Mouse (Mus musculus) spleen, postnatal 36 days (tissue): ENCODE measurements around the gene Eif5.
"Not testable (repeated sequence)": the region's sequence is repeated elsewhere in the genome, so short reads cannot be mapped to it uniquely, and the experiment has no call there.

Experiments used
- DNase-seq, 2 experiments: peaks; one replicate each; pipeline ENCODE4 v3.0.0; 2022; ENCODE audit warnings: low spot score in 2 of 2, mixed read lengths in 1 of 2

Gene Eif5

DNA sequence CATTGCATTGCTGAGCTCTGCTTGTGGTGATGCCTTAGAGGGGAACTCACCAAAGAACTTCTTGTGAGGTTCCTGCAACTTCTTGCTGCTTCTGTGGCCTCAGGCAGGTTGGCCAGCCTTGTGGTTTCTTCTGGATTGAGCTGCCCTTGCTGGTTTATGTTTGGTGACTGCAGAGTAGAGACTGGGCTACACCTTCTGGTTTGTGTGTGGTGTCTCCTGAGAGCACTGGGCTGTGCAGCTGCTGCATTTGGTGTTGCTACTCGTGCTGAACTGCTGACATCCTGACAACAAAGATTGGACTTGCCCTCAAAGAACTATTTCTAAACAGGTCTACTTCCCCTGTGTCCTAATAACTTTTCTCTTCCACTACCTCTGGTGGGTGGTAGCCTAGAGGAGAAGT, 13.3 kb upstream of the Eif5 start:
- DNase-seq: no peak

DNA sequence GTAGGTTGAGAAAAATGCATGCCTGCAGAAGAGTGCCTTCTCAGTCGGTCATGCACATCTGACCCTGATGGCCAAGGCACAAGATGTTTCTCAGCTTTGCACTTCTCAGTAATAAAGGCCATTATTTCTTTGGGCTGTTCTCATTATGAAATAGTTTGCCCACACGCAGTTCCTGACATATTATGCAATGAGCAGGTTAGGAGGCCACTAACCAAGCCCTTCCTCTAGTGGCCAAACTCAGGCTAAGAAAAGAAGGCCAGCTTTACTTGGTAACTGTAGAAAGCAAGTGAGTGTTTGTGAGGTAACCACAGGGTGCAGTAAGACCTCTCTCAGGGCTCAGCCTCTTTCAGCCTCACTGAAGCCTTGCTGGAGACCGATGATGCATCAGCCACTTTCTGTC, 12.9 kb upstream of the Eif5 start:
- DNase-seq: no peak

DNA sequence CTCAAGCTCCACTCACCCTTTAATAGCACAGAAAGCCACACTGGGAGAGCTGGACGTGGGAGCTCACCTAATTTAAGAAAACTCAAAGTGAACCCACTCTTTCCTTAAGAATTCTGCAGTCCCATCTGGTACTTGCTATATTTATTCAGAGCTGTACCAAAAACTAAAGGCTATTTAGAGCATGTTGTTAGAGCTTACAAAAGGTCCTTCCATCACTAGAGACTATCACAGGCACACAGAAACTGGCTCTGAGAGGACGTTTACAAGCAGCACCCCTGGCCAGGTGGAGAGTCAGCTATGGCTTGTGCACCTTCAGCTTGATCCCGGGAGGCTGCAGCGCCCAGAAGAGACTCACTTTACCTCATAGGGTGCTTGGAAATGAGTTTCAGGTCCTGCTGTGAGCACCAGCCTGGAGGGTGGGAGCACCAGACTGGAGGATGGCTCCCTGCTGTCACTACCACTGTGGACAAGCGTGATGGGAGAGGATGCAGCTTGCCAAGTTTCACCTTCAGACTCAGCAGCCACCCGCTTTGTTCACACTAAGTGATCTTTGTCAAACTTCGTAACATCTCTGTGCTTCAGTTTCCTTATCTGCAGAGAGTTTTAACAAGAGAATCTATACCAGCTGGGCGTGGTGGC, 10.1 kb upstream of the Eif5 start:
- DNase-seq: no peak

DNA sequence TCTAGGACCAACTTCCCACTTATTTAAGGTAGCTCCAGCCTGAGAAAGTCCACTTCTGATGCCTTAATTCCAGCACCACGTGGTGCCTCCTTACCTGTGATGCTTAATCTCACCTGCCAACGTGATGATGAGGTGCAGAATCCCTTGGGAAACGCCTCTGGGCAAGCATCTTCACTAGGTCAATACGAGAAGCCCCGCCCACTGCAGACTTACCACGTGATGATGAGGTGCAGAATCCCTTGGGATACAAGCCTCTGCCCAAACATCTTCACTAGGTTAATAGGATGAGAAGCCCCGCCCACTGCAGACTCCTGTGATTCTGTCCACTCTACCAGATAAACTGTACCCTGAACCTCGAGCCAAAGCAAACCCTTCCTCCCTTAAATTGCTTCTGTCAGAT, 8.6 kb upstream of the Eif5 start:
- DNase-seq: no peak

DNA sequence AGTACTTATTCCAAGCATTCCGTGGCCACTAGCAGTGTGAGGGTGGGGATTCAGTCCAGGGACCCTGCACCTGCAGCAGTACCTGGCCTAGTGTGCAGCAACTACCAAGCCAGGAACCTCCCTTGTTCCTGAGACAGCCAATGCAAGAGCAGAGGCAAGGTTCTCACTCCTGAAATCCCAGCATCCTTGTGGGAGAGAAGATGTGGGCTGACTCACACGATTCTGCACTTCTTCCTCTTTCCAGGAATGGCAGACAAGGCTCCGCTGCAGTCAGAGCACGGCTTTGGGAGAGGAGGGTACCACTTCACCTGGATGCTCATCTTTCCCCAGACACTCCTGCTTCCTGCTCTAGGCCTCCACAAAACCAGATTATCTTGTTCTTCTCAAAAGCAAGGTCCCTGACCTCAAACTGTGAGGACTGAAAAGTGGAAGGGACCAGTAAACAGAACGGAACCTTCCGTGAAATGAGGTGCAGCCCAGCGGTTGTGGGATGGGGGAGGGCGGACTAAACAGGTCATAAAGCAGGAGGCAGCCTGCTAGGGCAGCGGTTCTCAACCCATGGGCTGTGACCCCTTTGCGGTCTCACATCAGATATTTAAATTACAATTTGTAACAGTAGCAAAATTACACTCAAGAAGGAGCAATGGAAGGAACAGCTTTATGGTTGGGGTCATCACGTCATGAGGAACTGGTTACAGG, 4.6 kb upstream of the Eif5 start:
- DNase-seq: no peak

DNA sequence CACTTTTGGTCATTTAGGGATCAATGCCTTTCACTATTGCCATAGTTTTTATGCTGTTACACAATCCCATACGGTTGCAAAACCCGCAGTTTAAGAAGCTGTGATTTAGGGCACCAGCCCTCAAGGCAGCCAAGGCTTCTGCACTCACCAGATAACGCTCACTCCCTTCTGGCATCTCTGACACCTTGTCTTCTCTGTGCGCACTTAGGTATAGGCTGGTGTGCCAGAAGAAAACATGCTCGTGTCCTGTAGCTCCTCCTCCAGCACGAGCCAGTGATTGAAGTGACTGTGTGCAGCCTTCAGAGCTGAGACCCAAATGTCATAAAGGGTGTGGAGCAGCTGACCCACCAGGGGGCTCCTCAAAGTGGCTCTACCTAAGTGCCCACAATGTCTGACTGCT, 2.5 kb upstream of the Eif5 start:
- peak; percentile 42 to 64 for DNase-seq

DNA sequence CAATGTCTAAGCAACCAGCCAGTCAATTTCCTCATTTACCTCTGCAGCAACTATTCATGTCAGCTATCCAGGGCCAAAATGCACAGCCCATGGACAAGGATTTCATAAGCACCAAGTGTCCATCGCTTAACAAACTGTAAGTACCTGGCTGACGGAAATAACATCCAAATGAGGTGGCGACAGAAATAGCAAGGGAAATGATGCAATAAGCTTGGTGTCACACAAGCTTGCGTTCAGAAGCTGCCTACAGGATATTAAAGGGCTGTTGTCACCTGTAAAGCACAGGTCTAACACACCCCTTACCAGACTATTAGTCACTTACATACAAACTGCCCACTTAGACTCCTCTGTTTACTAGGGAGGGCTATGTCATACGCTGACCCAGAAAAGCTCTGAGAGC, 2.1 kb upstream of the Eif5 start:
- peak in 1 of 2 experiments; percentile 41 for DNase-seq

DNA sequence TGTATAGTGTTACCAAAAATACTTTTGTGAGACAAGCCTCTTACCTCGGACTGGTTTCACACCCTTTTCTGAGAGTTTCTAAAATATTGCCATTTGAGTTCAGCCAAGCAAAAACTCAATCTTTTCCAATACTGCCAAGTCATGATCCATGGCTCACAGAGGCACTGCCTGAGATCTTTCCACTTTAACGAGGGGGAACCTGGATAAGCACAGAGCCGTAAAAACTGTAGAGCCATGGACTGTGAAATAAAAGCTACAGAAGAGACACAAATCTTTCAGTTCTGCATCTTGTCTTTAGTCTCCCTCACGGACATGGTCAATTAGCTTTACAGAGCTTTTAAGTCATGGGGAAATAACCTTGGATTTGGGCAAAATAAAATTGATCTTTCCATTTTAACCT, 1.1 kb upstream of the Eif5 start:
- DNase-seq: no peak

DNA sequence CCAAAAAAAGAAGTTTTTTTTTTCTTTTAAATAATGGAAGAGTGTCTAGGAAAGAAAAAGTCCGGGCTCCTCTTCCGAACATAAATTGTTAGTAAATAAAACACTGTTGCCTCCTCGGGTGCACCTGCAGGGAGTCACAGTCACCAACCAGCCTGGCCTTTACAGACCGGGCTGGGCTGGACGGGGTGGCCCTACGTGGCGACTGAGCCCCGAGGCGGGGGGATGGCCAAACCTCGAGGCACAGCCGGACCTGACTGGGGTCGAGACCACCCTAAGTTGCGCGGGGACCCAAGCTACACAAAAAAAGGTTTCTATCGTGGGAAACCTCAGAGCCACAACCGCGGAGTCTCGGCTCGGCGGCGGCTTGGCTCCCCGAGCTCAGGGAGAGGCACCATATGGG, 475 bp upstream of the Eif5 start:
- DNase-seq: no peak

DNA sequence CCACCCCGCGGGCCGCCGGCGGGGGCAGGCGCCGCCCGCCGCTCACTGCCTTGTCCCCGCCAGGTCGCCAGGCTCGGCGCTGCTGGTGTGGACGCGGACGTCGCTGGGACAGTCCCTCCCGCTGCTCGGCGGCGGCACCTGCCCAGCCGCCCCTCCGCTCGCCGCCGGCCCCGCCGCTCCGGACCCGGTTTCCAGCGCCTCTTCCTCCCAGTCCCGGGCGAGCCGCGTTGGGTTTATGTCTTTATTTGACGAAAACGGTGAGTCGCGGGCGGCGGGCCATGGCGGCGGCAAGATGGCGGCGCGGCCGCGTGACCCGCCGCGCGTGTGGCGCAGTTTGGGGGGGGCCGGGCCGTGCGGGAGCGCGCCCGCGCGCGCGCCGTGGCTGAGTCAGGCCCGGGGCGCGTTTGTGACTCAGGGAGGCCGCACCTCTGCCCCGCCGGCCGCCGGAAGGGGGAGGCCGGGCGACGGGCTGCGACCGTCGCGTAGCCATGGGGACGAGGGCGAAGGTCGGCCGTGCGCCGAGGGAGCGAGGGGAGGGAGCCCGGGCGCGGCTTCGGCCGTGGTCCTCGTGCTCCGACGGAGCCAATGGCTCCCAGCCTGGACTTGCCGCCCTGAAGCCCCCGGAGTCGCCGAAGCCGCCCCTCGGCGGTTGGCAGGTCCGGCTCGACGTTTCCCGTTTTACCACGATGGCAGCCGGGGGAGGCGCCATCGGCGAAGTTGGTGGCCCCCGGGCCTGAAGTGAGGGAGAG, 650 bp downstream of the Eif5 start:
- DNase-seq: peak; percentile 74 to 75

DNA sequence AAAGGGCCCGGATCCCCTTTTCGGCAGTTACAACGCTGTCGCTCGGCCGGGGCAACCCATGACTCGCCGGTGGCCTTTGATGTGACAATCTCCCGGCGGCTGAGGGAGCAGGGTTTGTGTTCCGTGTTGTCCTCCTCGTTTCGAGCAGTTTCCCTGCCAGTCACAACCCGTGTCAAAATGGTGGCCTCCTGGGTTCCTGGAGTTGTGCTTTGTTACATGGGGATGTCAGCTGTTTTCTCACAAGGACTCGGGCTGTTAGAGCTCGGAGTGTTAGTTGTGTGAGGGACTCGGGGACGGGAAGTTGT, 1.2 kb downstream of the Eif5 start:
- DNase-seq: no peak

DNA sequence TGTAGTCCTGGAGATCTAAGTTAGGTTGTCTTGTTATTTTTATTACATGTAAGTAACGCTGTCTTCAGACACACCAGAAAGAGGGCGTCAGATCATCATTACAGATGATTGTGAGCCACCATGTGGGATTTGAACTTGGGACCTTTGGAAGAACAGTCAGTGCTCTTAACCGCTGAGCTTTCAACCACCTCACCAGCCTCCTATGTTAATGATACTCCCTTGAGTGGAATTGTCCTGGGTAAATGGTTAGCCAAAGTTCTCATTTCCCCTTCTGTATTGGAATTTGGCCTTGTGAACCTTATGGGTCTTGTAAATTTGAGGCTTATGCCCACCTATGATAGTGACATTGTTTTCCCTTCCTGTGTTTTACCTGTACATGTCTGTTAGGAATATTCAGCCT, 9.3 kb downstream of the Eif5 start:
- no peak for DNase-seq

DNA sequence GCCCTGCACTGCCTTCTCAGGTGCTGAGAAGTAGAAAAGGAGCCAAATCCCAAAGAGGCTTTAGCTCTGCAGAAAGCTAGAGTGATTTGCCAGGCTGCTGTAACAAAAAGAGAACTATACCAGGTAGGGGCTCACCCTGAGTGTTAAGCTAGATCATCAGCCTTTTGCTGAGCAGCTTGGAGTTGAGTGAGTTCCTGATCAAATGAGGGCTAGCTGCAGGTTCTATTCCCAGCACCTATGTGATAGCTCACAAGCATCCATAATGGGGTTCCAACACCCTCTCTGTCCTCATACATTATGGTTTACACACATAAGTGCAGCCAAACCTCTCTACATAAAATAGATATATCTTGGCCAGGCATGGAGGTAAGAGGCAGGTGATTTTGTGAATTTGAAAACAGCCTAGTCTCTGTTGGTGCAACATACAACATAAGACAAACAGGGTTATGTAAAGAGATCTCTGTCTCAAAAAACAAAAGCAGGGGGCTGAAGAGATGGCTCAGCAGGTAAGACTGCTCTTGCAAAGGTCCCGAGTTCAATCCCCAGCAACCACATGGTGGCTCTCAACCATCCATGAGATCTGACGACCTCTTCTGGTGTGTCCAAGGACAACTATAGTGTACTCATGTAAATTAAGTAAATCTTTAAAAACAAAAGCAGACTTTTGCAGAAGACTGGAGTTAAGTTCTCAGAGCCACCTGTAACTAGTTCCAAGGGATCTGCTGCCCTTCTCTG, 10.9 kb downstream of the Eif5 start:
- no peak for DNase-seq

DNA sequence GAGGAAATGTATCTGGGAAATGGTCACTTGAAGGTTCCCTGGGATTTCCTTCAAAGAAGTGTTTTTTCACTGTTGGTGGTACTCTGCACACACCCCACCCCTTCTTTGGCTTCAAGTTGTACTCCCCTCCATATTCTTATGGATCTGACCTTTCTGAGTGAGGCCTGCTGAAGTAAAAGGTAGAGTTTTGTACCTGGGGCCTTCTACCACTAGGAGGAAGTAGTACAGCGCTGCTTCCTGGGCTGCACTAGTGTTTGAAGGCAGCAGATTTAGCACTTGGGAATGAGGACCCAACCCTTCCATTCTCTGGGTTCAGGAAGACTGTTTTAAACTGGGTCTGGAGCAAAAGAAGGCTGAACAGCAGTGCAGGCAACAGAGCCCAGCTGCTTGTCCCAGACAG, 12.9 kb downstream of the Eif5 start:
- DNase-seq: no peak

DNA sequence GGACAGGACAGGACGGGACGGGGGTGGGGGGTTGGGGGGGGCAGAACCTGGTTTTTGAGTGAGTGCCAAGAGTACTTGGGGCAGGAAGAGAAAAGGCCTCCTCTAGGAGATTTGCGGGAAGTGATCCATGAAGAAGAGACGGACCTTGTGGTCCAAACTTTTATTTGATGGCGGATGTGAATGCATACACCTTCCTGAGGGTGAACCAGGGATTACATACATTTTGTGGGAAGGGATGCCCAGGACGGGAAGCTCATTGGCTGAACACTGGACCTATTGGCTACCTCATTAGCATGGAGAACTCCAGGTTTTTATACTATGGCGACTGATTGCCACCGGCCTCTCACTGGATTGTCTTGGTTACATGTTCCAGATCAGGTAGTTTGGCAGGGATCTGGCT, 14.5 kb downstream of the Eif5 start:
- no peak for DNase-seq

DNA sequence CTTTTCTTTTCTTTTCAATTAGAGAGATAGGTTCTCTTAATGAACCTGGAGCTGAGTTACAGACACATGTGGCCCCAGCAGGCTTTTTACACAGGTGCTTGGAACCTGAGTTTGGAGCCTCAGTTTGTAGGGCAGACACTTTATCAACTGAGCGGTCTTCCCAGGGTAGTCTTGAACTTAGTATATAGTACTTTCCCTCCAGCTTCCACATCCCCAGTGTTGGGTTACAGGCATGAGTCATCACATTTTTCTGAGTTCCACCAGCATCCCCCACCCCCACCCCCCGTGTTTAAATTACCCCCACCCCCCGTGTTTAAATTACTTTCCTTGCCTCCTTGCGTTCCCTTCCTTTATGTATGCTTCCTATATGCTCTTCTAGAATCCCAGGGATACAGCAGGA, 17.5 kb downstream of the Eif5 start:
- DNase-seq: no peak

DNA sequence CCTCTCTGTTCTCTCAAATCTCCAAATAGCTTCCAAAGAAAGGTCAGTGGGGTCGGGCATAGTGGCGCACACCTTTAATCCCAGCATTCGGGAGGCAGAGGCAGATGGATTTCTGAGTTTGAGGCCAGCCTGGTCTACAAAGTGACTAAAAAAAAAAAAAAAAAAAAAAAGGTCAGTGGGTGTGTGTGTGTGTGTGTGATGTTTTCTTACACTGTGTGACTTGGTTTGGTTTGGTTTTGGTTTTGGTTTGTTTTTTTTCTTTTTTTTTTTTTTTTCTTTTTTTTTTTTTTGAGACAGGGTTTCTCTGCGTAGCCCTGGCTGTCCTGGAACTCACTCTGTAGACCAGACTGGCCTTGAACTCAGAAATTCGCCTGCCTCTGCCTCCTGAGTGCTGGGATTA, 18.1 kb downstream of the Eif5 start:
- not testable (repeated sequence) for DNase-seq

DNA sequence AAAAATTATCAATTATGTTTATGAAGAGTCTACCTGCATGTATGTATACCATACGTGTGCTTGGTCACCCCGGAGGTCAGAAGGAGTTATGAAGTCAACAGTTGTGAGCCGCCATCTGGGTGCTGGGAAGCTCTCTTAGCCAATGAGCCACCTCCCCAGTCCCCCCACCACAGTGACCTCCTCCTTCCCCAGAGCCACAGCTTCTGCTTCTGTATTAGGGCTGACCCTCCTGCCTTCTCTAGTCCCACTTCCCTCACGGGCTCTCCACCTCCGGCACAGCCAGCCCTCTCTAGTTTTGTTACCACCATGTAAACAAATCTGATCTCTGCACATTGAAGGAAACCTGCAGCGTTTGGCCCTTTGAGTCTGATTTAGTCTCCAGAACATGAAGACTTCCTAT, 19.7 kb downstream of the Eif5 start:
- DNase-seq: no peak

DNA sequence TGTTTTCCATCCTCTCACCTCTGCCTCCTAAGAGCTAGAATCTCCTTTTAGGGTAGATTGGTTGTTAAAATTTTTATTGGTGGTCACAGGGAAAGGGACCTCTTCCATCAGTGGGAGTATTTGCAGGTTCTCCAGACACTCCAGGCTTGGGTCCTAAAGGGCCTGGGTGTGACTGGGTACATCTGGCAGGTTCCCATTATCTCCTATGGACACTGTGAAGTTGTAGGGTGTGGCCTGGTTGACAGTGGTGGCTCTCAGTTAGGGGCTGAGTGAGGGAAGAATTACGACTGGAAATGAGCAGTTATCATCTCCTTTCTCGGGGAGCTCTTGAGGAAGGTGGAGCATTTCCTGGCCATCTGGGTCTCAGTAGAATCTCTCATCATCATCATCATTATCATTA, 20.8 kb downstream of the Eif5 start:
- peak; percentile 23 to 50 for DNase-seq

DNA sequence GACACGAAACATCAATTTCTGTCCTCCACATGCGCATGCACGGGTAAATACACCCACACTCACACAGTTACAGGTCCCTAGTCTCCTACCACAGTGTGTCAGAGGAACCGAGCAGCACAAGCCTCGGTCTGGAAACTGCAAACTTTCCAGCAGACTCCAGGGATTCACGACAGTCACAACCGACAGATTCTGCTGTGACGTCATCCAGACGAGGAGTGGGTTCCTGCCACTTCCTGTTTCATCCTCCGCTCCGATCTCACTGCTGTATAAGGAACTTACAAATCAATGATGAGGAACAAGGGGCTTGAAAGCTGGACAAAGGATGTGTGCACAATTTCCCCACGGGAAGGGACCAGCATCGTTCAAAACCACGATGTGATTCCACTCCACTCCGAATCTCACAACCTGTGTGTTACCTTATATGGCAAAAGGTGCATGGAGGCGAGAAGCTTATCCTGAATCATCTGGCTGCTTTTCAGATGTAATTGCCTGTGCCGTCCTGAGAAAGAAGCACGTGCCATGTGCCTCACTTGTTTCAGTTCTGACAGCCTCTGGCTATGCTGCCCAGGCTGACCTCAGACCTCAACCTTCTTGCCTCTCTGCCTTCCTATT, 21.9 kb downstream of the Eif5 start:
- peak; percentile 42 to 50 for DNase-seq

DNA sequence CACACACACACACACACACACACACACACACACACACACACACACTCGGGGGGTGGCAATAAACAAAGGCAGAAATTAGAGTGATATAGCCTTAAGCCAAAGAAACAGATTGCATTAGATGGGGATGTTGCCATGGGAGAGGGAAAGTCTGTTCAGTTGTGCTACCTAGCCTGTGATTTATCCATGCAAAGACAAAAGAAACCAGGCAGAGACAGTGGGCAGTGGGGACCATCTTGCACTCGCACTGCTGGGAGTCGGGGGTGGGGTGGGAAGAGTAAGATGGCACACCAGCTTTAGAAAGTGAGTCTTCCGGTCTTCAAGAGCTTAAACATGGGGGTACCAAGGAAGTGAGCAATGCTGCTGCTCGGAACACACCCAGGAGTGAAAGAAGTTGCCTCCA, 22.5 kb downstream of the Eif5 start:
- DNase-seq: no peak

DNA sequence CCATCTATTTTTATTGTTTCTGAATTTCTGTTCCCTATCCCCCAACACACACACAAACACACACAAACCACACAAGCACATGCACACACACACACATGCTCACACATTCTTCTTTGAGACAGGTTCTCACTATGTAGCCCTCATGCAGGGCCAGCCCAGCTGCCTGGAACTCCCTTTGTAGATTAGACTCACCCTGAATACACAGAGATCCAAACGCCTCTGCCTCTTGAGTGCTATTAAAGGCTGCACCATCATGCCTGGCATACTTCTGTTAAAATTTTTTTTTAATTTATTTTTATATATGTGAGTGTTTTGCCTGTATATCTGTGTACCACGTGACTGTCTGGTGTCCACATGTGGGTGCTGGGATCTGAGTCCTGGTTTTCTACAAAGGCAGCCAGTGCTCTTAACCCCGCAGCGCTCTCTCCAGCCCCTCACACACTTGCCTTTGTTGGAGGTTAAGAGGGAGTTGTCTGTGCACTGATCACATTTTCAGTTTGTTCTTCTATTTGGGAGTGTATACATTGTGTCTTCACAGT, 24.5 kb downstream of the Eif5 start:
- no peak for DNase-seq
